Mouse (Mus musculus): ENCODE data around the gene Diaph3. TPM values are rescaled to one million over a fixed set of nuclear protein-coding genes. Genes with fewer than 3 reads are reported as not detected.

The Diaph3 gene
- total and polyA plus RNA-seq, 2 experiments from 2014 or later: 3.8 to 6.5 TPM

GRCm38 (mm10) chr14:86834269-86834668 is 306.8 kb downstream of the Diaph3 start:
- no peak for ATAC-seq (ENCODE audit: insufficient read depth, low read depth)
- 95% methylated on average over 6 of the region's 6 CpGs for WGBS
- no peak overlapping the region for H3K4me3 ChIP-seq (ENCODE audit: low read depth, low read length)

DNA sequence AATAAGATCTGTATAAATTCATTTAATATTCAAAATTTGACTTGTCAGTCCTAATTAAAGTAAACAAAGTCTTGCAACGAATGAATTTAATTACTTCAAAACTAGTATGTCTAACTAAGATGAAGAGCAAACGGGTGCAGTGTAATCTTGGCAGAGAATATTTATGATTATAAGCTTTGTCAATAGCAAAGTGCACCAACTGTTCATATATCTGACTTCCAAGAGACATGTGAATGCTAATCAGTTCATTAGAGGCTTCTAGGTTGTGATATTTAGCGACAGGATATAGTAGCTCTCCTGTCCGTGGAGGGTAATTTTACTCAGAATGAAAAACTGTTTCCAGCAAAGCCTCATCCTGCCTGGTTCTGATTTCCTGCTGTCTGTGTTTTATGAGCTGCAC is 308.0 kb downstream of the Diaph3 start:
- no peaks in the 10 kb centered on the region for H3K36me3 ChIP-seq (replicated peaks; ENCODE audit: control insufficient read depth, insufficient read depth, low read length)
- H3K9me3 ChIP-seq (replicated peaks; ENCODE audit: control insufficient read depth, low read length): no peaks in the 10 kb centered on the region
- no peak for DNase-seq (ENCODE audit: low spot score)
- 82% methylated on average over 4 of the region's 4 CpGs for WGBS
- H3K27ac ChIP-seq (ENCODE audit: low read depth): no peak overlapping the region
- ATAC-seq (ENCODE audit: insufficient read depth, low read depth): no peak
- H3K4me1 ChIP-seq (ENCODE audit: control insufficient read depth, insufficient read depth): no peaks in the 10 kb centered on the region
- TF ChIP-seq EP300 (IDR thresholded peaks at IDR 0.05; ENCODE audit: low read depth): no peak
- TF ChIP-seq CTCF (IDR thresholded peaks at IDR 0.05; ENCODE audit: low read depth): no peak
- H3K27me3 ChIP-seq (ENCODE audit: control insufficient read depth, insufficient read depth, low read length): no peaks in the 10 kb centered on the region
- H3K4me3 ChIP-seq (ENCODE audit: low read depth, low read length): no peak overlapping the region
- H3K4me2 ChIP-seq (ENCODE audit: low read depth, low read length): no peak overlapping the region
- no peak overlapping the region for H3K9ac ChIP-seq (replicated peaks; ENCODE audit: low read depth, low read length)

More at GRCm38 (mm10) chr14:86834269-86834668, 306.8 kb downstream of the Diaph3 start:
- H3K36me3 ChIP-seq (replicated peaks; ENCODE audit: control insufficient read depth, insufficient read depth, low read length): no peaks in the 10 kb centered on the region
- H3K9ac ChIP-seq (replicated peaks; ENCODE audit: low read depth, low read length): no peak overlapping the region
- TF ChIP-seq EP300 (IDR thresholded peaks at IDR 0.05; ENCODE audit: low read depth) (no peak), CTCF (IDR thresholded peaks at IDR 0.05; ENCODE audit: low read depth) (no peak)
- H3K27ac ChIP-seq (ENCODE audit: low read depth): no peak overlapping the region
- no peak overlapping the region for H3K4me2 ChIP-seq (ENCODE audit: low read depth, low read length)
- H3K4me1 ChIP-seq (ENCODE audit: control insufficient read depth, insufficient read depth): no peaks in the 10 kb centered on the region
- no peak for DNase-seq (ENCODE audit: low spot score)
- H3K9me3 ChIP-seq (replicated peaks; ENCODE audit: control insufficient read depth, low read length): no peaks in the 10 kb centered on the region
- H3K27me3 ChIP-seq (ENCODE audit: control insufficient read depth, insufficient read depth, low read length): no peaks in the 10 kb centered on the region

GRCm38 (mm10) chr14:86816246-86816645 is 324.8 kb downstream of the Diaph3 start:
- Histone ChIP-seq H3K36me3 (replicated peaks; ENCODE audit: control insufficient read depth, insufficient read depth, low read length) (no peaks in the 10 kb centered on the region), H3K27me3 (ENCODE audit: control insufficient read depth, insufficient read depth, low read length) (no peaks in the 10 kb centered on the region), H3K27ac (ENCODE audit: low read depth) (no peak overlapping the region), H3K4me1 (ENCODE audit: control insufficient read depth, insufficient read depth) (no peaks in the 10 kb centered on the region), H3K4me2 (ENCODE audit: low read depth, low read length) (no peak overlapping the region), H3K9ac (replicated peaks; ENCODE audit: low read depth, low read length) (no peak overlapping the region), H3K9me3 (replicated peaks; ENCODE audit: control insufficient read depth, low read length) (no peaks in the 10 kb centered on the region), H3K4me3 (ENCODE audit: low read depth, low read length) (no peak overlapping the region)
- no peak for TF ChIP-seq CTCF (IDR thresholded peaks at IDR 0.05; ENCODE audit: low read depth)
- TF ChIP-seq EP300 (IDR thresholded peaks at IDR 0.05; ENCODE audit: low read depth): no peak
- DNase-seq (ENCODE audit: low spot score) (no peak), ATAC-seq (ENCODE audit: insufficient read depth, low read depth) (no peak)
- 95% methylated on average over 4 of the region's 4 CpGs for WGBS

DNA sequence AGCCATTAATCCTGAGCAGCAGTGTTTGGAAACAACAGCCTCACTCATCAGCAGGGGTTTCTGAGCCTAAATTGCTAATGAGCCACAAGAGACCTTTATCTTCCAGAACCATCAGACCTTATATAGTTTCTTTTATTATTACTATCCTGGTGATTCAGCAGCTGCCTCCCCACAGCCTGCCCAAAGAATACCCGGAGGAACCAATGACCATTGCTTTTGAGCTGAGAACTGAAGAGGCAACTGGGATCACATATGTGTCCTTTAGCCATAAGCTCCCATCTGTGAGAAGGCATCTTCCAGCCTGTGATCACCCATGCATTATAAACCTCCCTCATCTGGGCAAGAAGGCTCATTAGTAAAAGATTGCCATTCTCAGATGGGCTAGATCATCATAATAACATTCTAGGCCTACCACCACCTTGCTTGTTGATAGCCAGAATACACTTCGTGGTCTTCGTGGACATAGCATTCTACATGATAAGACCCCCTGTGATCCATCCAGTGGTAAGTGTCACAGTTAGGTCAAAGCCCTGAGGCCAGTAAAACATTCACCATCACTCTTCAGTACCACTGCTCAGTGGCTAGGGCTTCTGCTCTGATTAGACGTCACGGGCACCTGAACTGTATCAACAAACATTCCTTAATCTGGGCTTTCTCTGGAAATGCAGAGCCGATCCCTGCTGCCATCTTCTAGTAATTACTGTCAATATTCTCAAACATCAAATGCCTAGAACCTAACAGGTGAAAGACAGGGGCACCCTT is 352.0 kb downstream of the Diaph3 start:
- no peak for DNase-seq (ENCODE audit: low spot score)
- Histone ChIP-seq H3K27ac (ENCODE audit: low read depth) (no peak overlapping the region), H3K4me1 (ENCODE audit: control insufficient read depth, insufficient read depth) (no peaks in the 10 kb centered on the region), H3K4me2 (ENCODE audit: low read depth, low read length) (no peak overlapping the region), H3K9me3 (replicated peaks; ENCODE audit: control insufficient read depth, low read length) (no peaks in the 10 kb centered on the region), H3K36me3 (replicated peaks; ENCODE audit: control insufficient read depth, insufficient read depth, low read length) (no peaks in the 10 kb centered on the region), H3K9ac (replicated peaks; ENCODE audit: low read depth, low read length) (no peak overlapping the region), H3K4me3 (ENCODE audit: low read depth, low read length) (no peak overlapping the region), H3K27me3 (ENCODE audit: control insufficient read depth, insufficient read depth, low read length) (no peaks in the 10 kb centered on the region)
- no peak for TF ChIP-seq CTCF (IDR thresholded peaks at IDR 0.05; ENCODE audit: low read depth)
- no peak for TF ChIP-seq EP300 (IDR thresholded peaks at IDR 0.05; ENCODE audit: low read depth)
- 71% methylated on average over 6 of the region's 6 CpGs for WGBS
- ATAC-seq (ENCODE audit: insufficient read depth, low read depth): no peak

DNA sequence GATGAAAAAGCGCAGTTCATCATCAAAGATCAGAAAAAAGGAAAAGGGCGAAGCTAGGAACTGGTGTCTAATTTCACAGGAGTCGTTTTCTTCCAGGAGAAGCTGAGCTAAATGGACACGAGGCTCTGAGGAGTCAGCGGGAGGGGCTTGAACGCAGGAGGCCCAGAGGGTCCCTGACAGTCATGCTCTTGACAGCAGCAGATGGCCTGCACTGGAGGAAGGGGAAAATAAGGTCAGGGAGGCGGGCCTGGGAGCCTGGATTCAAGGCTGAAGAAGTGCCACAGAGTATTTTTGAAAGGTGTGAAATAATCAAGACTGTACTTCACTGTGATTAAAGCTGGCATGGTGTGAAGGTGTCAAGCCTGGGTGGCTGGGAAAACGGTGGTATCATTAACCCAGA is 354.2 kb downstream of the Diaph3 start:
- Histone ChIP-seq H3K4me1 (ENCODE audit: control insufficient read depth, insufficient read depth) (no peaks in the 10 kb centered on the region), H3K4me3 (ENCODE audit: low read depth, low read length) (no peak overlapping the region), H3K36me3 (replicated peaks; ENCODE audit: control insufficient read depth, insufficient read depth, low read length) (no peaks in the 10 kb centered on the region), H3K27ac (ENCODE audit: low read depth) (no peak overlapping the region), H3K4me2 (ENCODE audit: low read depth, low read length) (no peak overlapping the region), H3K9ac (replicated peaks; ENCODE audit: low read depth, low read length) (no peak overlapping the region), H3K27me3 (ENCODE audit: control insufficient read depth, insufficient read depth, low read length) (no peaks in the 10 kb centered on the region), H3K9me3 (replicated peaks; ENCODE audit: control insufficient read depth, low read length) (no peaks in the 10 kb centered on the region)
- DNase-seq (ENCODE audit: low spot score) (no peak), ATAC-seq (ENCODE audit: insufficient read depth, low read depth) (no peak)
- 27% methylated on average over 8 of the region's 8 CpGs for WGBS
- TF ChIP-seq CTCF (IDR thresholded peaks at IDR 0.05; ENCODE audit: low read depth) (no peak), EP300 (IDR thresholded peaks at IDR 0.05; ENCODE audit: low read depth) (no peak)

Measured in heart, postnatal 0 days (tissue).